In the genomic region with DNA sequence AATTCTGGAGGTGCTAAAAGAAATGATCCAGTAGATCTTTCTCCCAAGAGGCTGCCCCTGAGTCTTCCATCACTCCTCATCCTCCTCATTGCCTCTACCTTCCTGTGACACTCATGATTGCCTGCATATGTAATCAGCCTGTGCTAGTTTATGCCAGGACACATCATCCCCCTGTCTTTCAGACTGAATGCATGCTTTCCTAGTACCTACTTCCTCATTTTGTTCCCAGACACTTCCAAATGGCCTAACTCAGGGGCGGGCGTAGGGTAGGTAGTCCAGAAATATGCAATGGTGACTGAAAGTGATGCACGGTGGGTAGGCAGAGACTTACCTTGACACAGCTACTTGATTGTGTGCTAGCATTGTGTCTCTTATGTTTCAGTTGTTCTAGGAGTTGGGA, we compare ENCODE assay signal across 34 mouse cellular contexts.
"Had no signal": no experiment of that assay in that cellular context is flagged by ENCODE, and none has a peak within 500 bp of the region (broad histone marks: within the 10 kb centered on the region; RNA-seq: fewer than 3 reads in every experiment).

No protein-coding gene starts in this region.

- H3K4me3 ChIP-seq: heart, embryonic 12.5 days; heart, embryonic 13.5 days; heart, embryonic 15.5 days; hindbrain, embryonic 10.5 days; hindbrain, embryonic 12.5 days; hindbrain, embryonic 13.5 days; hindbrain, embryonic 15.5 days; intestine, embryonic 15.5 days; kidney, embryonic 15.5 days; layer of hippocampus, adult 2 months; left cerebral cortex, adult 2 months had no signal

- DNase-seq: heart, postnatal 10 days; heart, postnatal 14 days; heart, postnatal 36 days; heart, postnatal 4 days; kidney, adult 11 months; kidney, adult 18-20 months; kidney, adult 2 months; kidney, adult 8-10 months; kidney, adult 9 months; kidney, postnatal 10 days; kidney, postnatal 14 days; kidney, postnatal 25 days; kidney, postnatal 36 days; kidney, postnatal 4 days; layer of hippocampus, adult 9-11 months; layer of hippocampus, postnatal 36 days had no signal

- H3K9me3 ChIP-seq: heart, embryonic 12.5 days; heart, embryonic 13.5 days; heart, embryonic 15.5 days; hindbrain, embryonic 10.5 days; hindbrain, embryonic 12.5 days; hindbrain, embryonic 13.5 days; hindbrain, embryonic 15.5 days; intestine, embryonic 15.5 days; kidney, embryonic 15.5 days had no signal

- H3K27ac ChIP-seq: heart, embryonic 13.5 days; heart, embryonic 15.5 days; hindbrain, embryonic 10.5 days; hindbrain, embryonic 12.5 days; hindbrain, embryonic 13.5 days; hindbrain, embryonic 15.5 days; hindbrain, postnatal 0 days; intestine, embryonic 15.5 days; kidney, embryonic 15.5 days; kidney, postnatal 0 days; layer of hippocampus, adult 2 months; left cerebral cortex, adult 2 months had no signal

- H3K9ac ChIP-seq: heart, embryonic 12.5 days; heart, embryonic 13.5 days; heart, embryonic 15.5 days; hindbrain, embryonic 12.5 days; hindbrain, embryonic 13.5 days; hindbrain, embryonic 15.5 days; intestine, embryonic 15.5 days; kidney, embryonic 15.5 days had no signal

- H3K4me2 ChIP-seq: heart, embryonic 11.5 days; heart, embryonic 12.5 days; heart, embryonic 13.5 days; heart, embryonic 15.5 days; hindbrain, embryonic 12.5 days; hindbrain, embryonic 13.5 days; hindbrain, embryonic 15.5 days; intestine, embryonic 15.5 days; kidney, embryonic 15.5 days had no signal

- H3K27me3 ChIP-seq: heart, embryonic 12.5 days; heart, embryonic 13.5 days; heart, embryonic 15.5 days; hindbrain, embryonic 12.5 days; hindbrain, embryonic 13.5 days; hindbrain, embryonic 15.5 days; intestine, embryonic 15.5 days; kidney, embryonic 15.5 days had no signal

- H3K4me1 ChIP-seq: heart, embryonic 12.5 days; heart, embryonic 15.5 days; hindbrain, embryonic 10.5 days; hindbrain, embryonic 12.5 days; hindbrain, embryonic 13.5 days; hindbrain, embryonic 15.5 days; intestine, embryonic 15.5 days; kidney, embryonic 15.5 days had no signal

- ATAC-seq: hindbrain, embryonic 16.5 days; hindbrain, postnatal 0 days; inflammation-experienced regulatory T-cells, adult 6 months; intestine, embryonic 15.5 days; intestine, embryonic 16.5 days; intestine, postnatal 0 days had no signal

- H3K36me3 ChIP-seq: heart, embryonic 12.5 days; heart, embryonic 13.5 days; heart, embryonic 15.5 days; hindbrain, embryonic 10.5 days; hindbrain, embryonic 12.5 days; hindbrain, embryonic 13.5 days; hindbrain, embryonic 15.5 days; intestine, embryonic 15.5 days; kidney, embryonic 15.5 days had no signal
